Mouse (Mus musculus) midbrain, embryonic 10.5 days (tissue): Measurements from ENCODE around the gene Vars. TPM values are rescaled to one million over a fixed set of nuclear protein-coding genes. Genes with fewer than 3 reads are reported as not detected.
"Not testable (repeated sequence)": the region's sequence is repeated elsewhere in the genome, so short reads cannot be mapped to it uniquely, and the experiment has no call there.

Experiments used
- DNase-seq: peaks from one replicate; pipeline ENCODE4 v3.0.0-alpha.2; 2017; ENCODE audit warnings: low spot score
- H3K27ac ChIP-seq: fragments of 300-500 bp; sonication (generic); replicated peaks from 2 replicates; pipeline ENCODE4 v1.5.1; 2016; ENCODE audit warnings: mild to moderate bottlenecking
- H3K27me3 ChIP-seq: fragments of 300-500 bp; sonication (generic); 2 replicates; pipeline ENCODE4 v1.6.1; 2016; ENCODE audit warnings: low read depth, mild to moderate bottlenecking; ENCODE audit not compliant: poor library complexity, severe bottlenecking
- H3K36me3 ChIP-seq: fragments of 300-500 bp; sonication (generic); 2 replicates; pipeline ENCODE4 v1.6.1; 2016; ENCODE audit warnings: mild to moderate bottlenecking, moderate library complexity
- H3K4me1 ChIP-seq: fragments of 300-500 bp; sonication (generic); 2 replicates; pipeline ENCODE4 v1.6.1; 2016
- H3K4me3 ChIP-seq: fragments of 300-500 bp; sonication (generic); 2 replicates; pipeline ENCODE4 v1.5.1; 2016; ENCODE audit warnings: mild to moderate bottlenecking, moderate library complexity
- H3K9me3 ChIP-seq: fragments of 300-500 bp; sonication (generic); replicated peaks from 2 replicates; pipeline ENCODE4 v1.6.1; 2016; ENCODE audit warnings: mild to moderate bottlenecking
- WGBS: fragments of 180-500 bp; shearing (Covaris S2); methylation state at CpG from one replicate; pipeline ENCODE4 v1.1.7; 2016; 5-methylcytosine and 5-hydroxymethylcytosine counted together
- polyA plus RNA-seq: library from polyadenylated mRNA; unstranded; fragments of >200 nt; fragmentation: Nextera tagmentation; extraction: Ambion mirVana; gene quantifications from 2 replicates; pipeline ENCODE4 v1.2.1, GENCODE M21; 2016

Gene Vars
- polyA plus RNA-seq, 1 experiment from 2014 or later: 210 TPM

DNA sequence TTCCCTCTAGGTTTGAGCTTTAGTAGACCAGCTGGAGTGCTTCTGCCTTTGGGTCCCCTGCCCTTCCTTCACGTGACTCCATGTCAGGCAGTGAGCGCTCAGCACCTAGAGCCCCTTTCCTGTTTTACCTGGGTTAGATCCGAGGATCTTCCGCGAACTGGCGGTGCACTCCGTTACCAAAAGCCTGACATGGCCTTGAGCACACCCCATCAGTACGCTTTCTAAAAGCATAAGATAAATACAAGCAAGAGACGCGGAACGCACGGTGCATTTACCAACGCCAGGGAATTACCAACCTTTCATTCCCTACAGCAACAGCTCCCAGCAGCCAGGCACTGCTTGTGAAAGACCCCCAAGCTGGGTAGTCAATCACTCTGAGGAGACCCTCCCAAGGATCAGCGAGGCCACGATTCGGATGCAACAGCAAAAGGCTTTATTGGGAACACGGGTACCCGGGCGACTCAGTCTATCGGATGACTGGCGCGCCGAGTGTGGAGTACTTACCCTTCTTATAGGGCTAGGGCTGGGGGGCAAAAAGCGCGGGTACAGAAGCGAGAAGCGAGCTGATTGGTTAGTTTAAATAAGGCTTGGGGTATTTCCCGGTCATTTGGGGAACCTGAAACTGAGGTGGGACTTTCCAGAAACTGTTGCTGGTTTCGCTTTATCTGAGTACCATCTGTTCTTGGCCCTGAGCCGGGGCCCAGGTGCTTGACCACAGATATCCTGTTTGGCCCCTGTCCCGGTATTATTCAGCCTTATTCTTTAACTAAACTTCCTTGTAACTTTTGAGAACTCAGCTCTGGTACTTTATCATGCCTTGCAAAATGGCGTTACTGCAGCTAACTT lies 693 bp upstream of the Vars start:
- Histone ChIP-seq H3K4me1 (peaks cover 72% of the 10 kb centered on the region), H3K36me3 (peaks cover 60% of the 10 kb centered on the region), H3K4me3 (peak overlapping the region; percentile 86), H3K27ac (peak overlapping the region; percentile 98)
- peak; percentile 43 for DNase-seq
- not testable (repeated sequence) for H3K27me3 ChIP-seq, H3K9me3 ChIP-seq
- 28% methylated on average over 30 of the region's 32 CpGs for WGBS

DNA sequence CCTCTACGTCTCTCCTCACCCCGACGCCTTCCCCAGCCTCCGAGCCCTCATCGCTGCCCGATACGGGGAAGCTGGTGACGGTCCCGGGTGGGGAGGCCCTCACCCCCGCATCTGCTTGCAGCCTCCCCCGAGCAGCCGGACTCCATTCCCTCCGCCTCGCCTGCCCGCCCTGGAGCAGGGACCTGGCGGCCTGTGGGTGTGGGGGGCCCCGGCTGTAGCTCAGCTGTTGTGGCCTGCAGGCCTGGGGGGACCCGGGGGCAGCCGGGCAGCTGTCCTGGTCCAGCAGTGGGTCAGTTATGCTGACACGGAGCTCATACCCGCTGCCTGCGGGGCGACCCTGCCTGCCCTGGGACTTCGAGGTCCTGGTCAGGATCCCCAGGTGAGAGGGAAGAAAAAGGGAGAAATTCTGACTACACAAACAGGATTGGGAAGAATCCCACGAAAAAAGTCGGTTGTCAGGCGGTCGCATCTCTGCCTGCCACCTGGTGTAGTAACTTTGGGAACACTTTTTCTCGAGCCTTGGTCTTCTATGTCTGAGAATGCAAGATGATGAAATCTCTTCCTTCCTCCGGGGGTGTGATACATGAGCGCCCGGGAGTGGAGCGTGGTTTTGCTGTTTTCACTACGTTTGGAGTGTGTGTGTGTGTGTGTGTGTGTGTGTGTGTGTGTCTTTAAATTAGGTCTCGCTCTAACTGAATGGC lies 815 bp downstream of the Vars start:
- peak overlapping the region; percentile 98 for H3K27ac ChIP-seq
- no peaks in the 10 kb centered on the region for H3K9me3 ChIP-seq
- DNase-seq: no peak
- peak overlapping the region; percentile 86 for H3K4me3 ChIP-seq
- peaks cover 70% of the 10 kb centered on the region for H3K4me1 ChIP-seq
- no peaks in the 10 kb centered on the region for H3K27me3 ChIP-seq
- WGBS: under 1% methylated on average over 35 of the region's 35 CpGs
- peaks cover 64% of the 10 kb centered on the region for H3K36me3 ChIP-seq

DNA sequence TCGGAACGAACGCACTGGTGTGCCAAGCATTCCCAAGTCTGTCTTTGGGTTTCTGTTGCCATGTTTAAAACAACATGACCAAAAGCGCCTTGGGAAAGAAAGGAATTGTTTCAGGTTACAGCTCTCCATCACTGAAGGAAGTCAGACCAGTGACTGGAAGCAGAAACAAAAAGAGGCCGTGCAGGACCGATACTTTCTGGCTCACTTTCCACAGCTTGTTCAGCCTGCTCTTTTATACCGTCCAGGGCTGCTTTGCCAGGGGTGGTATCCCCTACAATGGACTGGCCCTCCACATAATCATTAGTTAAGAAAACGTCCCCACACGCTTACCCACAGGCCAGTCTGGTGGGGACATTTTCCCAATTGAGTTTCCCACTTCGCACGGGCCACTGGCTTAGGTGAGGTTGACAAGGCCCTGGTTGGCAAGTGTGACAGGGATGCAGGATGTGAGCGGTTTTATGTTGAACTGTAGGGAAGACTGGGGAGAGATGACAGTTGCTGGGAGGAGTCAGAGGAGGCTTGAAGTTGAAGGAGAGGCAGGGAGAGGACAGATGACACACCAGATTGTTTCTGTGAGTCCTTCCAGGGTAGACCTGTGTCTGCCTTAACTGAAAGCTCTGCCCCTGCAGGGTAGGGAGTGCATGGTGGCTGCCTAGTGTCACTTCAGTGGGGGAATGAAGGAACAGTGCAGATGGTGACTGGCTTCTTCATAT lies 1.5 kb downstream of the Vars start:
- peaks cover 63% of the 10 kb centered on the region for H3K4me1 ChIP-seq
- 21% methylated on average over 12 of the region's 12 CpGs for WGBS
- peak overlapping the region; percentile 98 for H3K27ac ChIP-seq
- DNase-seq: no peak
- H3K9me3 ChIP-seq: no peaks in the 10 kb centered on the region
- peaks cover 64% of the 10 kb centered on the region for H3K36me3 ChIP-seq
- no peaks in the 10 kb centered on the region for H3K27me3 ChIP-seq
- peak overlapping the region; percentile 86 for H3K4me3 ChIP-seq

DNA sequence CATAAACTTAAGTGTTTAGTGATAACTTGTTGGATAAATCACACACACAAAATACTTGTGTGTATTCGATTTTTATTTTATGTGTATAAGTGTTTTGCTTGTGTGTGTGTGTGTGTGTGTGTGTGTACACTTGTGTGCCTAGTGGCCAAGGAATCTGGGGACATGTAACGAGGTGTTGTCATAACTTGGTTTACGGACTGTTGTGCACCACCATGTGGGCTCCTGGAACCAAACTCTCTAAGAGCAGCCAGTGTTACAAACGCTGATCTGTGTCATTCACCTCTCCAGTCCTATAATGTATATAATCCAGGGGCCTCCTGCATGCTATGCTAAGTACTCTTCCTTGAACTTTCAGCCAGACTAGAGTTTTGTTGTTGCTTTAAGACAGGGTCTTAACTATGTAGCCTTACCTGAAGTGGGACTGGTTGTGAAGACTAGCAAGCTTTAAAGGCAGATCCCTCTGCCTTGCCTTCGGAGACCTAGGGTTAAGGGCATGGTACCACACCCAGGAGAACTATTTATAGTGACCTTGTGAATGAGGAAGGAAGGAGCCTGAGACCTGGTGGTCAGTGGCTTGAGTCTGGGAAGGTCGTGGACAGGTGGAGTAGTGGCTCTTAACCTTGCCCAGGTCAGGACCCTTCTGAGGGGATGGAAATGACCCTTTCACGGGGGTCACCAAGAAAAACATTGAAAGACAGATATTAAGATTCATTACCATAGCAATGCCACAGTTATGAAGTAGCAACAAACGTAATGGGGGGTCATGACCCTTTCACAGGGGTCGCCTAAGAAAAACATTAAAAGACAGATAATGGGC lies 2.4 kb downstream of the Vars start:
- 84% methylated on average over 9 of the region's 9 CpGs for WGBS
- H3K36me3 ChIP-seq: peaks cover 64% of the 10 kb centered on the region
- DNase-seq: no peak

DNA sequence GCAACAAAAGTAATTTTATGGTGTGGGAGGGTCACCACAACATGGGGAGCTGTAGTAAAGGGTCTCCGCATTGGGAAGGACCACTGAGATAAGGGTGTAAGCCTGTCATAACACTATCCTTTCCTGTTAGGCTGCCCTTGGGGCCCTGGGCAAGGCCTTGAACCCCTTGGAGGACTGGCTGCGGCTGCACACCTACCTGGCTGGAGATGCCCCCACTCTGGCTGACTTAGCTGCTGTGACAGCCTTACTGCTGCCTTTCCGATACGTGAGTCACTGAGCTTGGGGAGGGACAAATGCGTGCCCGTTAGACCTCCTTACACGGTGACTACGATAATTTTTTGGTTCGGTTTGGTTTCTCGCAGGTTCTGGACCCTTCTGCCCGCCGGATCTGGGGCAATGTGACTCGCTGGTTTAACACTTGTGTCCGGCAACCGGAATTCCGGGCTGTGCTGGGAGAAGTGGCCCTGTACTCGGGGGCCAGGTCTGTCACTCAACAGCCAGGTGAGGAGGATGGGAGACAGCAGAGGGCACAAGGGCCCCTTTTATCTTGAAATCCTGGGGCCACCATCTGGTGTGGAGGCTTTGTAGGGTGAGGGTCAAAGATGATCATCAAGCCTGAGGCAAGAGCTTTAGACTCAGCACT lies 3.4 kb downstream of the Vars start:
- H3K4me3 ChIP-seq: peak overlapping the region; percentile 10; the same call in 1 of the 2 replicates
- whole genome bisulfite sequencing: 96% methylated on average over 17 of the region's 17 CpGs
- peaks cover 47% of the 10 kb centered on the region for H3K4me1 ChIP-seq
- DNase-seq: no peak
- peaks cover 64% of the 10 kb centered on the region for H3K36me3 ChIP-seq
- H3K9me3 ChIP-seq: no peaks in the 10 kb centered on the region
- H3K27me3 ChIP-seq: no peaks in the 10 kb centered on the region
- H3K27ac ChIP-seq: no peak overlapping the region

More for the DNA sequence above, 2.4 kb downstream of the Vars start:
- H3K9me3 ChIP-seq: no peaks in the 10 kb centered on the region
- H3K4me3 ChIP-seq: peak overlapping the region; percentile 86
- H3K27ac ChIP-seq: 0 out of 2 replicates have a peak overlapping the region, but pooled peaks have one; percentile 98
- no peaks in the 10 kb centered on the region for H3K27me3 ChIP-seq
- H3K4me1 ChIP-seq: peaks cover 56% of the 10 kb centered on the region

DNA sequence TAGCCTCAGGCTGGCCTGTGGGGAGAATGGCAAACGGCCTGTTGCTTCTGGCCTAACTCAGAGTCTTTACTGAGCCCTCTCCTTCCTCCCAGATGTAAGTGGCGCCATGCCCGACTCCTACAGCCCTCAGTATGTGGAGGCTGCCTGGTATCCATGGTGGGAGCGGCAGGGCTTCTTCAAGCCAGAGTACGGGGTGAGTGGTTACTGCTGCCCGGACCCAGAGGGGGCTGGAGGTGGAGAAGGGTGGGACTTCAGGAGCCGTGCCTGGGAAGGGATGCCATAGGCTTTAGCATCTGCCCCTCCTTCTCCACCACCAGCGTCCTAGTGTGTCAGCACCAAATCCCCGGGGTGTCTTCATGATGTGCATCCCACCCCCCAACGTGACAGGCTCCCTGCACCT lies 4.4 kb downstream of the Vars start:
- 91% methylated on average over 10 of the region's 10 CpGs for WGBS
- no peaks in the 10 kb centered on the region for H3K9me3 ChIP-seq
- no peaks in the 10 kb centered on the region for H3K27me3 ChIP-seq
- H3K36me3 ChIP-seq: peaks cover 73% of the 10 kb centered on the region
- H3K4me1 ChIP-seq: peaks cover 37% of the 10 kb centered on the region
- no peak for DNase-seq
- H3K4me3 ChIP-seq: peak overlapping the region; percentile 10; the same call in 1 of the 2 replicates
- no peak overlapping the region for H3K27ac ChIP-seq

DNA sequence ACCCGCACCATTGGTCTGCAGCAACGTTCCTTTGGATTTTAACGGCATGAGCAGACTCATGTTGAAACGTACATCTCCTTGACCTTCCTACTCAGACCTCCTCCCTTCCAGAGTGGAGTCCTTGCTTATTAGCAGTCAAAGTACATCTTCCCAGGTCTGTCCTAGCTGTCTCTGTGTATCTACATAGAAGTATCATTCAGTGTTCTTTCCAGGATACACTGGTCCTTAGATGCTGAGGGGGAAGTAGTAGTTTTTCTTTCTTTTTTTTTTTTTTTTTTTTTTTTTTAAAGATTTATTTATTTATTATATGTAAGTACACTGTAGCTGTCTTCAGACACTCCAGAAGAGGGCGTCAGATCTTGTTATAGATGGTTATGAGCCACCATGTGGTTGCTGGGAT lies 5.1 kb downstream of the Vars start:
- peaks cover 81% of the 10 kb centered on the region for H3K36me3 ChIP-seq
- not testable (repeated sequence) for H3K27ac ChIP-seq, H3K4me3 ChIP-seq, H3K9me3 ChIP-seq, DNase-seq, H3K27me3 ChIP-seq
- H3K4me1 ChIP-seq: peaks cover 32% of the 10 kb centered on the region
- WGBS: 94% methylated on average over 4 of the region's 5 CpGs

DNA sequence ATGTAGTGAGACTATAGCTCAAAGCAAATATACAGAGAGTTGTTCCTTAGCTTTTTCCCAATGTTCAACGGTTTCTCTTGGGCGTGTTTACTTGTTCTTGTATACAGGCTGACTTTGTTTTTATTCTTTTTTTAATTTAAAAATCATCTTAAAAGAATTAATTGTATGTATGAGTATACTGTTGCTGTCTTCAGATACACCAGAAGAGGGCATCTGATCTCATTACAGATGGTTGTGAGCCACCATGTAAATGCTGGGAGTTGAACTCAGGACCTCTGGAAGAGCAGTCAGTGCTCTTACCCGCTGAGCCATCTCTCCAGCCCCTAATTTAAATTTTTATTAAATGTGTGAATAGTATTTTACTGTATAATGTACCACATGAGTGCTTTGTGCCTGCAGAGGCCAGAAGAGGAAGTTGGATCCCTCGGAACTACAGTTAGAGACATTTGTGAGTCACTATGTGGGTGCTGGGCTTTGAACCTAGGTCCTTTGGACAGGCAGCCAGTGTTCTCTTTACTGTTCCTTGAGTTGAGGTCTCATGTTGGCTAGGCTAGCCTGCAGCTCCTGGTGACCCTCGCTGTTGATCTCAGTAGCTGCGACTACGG lies 6.7 kb downstream of the Vars start:
- peaks cover 17% of the 10 kb centered on the region for H3K4me1 ChIP-seq

DNA sequence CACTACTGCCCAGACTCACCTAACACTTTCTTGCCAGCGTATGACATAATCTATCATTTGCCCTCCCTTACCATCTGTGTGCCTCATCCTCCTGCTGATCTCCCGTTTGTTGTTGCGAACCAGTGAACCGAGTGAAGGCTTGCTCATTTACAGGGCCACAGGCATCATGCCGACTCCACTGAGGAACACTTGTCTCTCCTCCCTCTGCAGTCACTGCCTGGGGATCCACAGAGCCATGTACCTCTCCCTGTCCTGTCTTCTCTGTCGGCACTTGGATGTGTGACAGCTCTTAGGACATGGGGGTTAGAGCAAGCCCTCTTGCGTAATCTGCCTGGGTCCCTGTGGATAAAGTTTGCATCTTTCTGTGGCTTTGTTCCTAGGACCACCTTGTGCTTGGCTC lies 8.8 kb downstream of the Vars start:
- Histone ChIP-seq H3K4me3 (no peak overlapping the region), H3K27me3 (no peaks in the 10 kb centered on the region), H3K4me1 (0 out of 2 replicates have a peak, but pooled peaks cover 1% of the 10 kb centered on the region), H3K27ac (no peak overlapping the region), H3K9me3 (no peaks in the 10 kb centered on the region), H3K36me3 (peaks cover 98% of the 10 kb centered on the region)
- 89% methylated on average over 7 of the region's 7 CpGs for WGBS
- no peak for DNase-seq

More for the DNA sequence above, 6.7 kb downstream of the Vars start:
- DNase-seq: no peak
- Histone ChIP-seq H3K27me3 (no peaks in the 10 kb centered on the region), H3K27ac (no peak overlapping the region), H3K36me3 (peaks cover 94% of the 10 kb centered on the region), H3K9me3 (no peaks in the 10 kb centered on the region), H3K4me3 (no peak overlapping the region)
- 94% methylated on average over 7 of the region's 7 CpGs for WGBS

DNA sequence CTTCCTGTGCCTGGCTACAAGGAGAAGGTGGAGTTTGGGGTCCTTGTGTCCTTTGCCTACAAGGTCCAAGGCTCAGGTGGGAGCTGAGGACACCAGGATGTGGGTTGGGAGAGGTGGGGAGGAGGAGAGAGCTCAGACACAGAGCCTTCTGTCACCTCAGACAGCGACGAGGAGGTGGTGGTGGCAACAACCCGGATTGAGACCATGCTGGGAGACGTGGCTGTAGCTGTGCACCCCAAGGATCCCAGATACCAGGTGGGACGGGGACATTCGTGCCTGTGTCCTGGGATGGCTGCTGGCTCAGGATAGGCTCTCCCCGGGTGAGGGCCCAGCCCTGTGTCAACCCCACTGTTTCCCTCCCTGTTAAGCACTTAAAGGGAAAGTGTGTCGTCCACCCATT lies 10.7 kb downstream of the Vars start:
- WGBS: 93% methylated on average over 8 of the region's 8 CpGs
- Histone ChIP-seq H3K4me3 (no peak overlapping the region), H3K27me3 (no peaks in the 10 kb centered on the region), H3K4me1 (no peaks in the 10 kb centered on the region), H3K27ac (no peak overlapping the region), H3K9me3 (no peaks in the 10 kb centered on the region), H3K36me3 (peaks cover 100% of the 10 kb centered on the region)
- DNase-seq: no peak

DNA sequence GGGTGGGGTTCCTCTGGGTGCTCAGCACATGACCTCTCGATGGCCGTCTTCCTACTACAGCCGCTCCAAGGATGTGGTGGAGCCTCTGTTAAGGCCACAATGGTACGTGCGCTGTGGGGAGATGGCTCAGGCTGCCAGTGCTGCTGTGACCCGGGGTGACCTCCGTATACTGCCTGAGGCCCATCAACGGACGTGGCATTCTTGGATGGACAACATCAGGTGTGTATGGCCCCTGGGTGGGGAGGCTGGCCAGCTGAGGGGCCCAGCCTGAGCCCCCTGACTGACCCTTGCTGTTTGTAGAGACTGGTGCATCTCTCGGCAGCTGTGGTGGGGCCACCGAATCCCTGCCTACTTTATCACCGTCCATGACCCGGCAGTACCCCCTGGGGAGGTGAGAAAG lies 11.6 kb downstream of the Vars start:
- no peak for DNase-seq

More for the DNA sequence above, 11.6 kb downstream of the Vars start:
- Histone ChIP-seq H3K36me3 (peaks cover 100% of the 10 kb centered on the region), H3K4me3 (no peak overlapping the region), H3K4me1 (no peaks in the 10 kb centered on the region), H3K27ac (no peak overlapping the region), H3K9me3 (no peaks in the 10 kb centered on the region), H3K27me3 (no peaks in the 10 kb centered on the region)
- 94% methylated on average over 13 of the region's 13 CpGs for WGBS
